Mouse (Mus musculus): ENCODE measurements around the gene Rabep2. TPM values are rescaled to one million over a fixed set of nuclear protein-coding genes. Genes with fewer than 3 reads are reported as not detected.

The Rabep2 gene
- total RNA-seq, 2 experiments from 2014 or later: 10.9 to 12.5 TPM

DNA sequence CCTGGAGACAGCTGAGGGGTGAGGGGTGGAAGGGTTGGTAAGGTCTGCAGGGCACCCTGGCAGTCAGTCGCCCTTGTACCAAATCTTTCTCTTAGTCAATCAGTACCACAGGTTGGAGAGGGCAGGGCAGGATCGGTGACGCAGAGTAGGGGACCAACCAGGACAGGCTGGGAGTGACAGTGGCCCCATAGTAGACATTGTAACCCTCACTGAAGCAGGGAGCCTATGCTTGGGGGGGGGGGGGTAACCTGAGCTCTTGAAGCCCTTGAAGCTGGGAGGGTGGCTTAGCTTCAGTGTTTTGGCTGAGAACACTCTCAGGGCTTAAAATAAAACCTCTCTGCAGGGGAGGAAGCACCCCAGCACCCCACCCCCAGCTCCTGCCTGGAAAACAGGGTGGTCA, 33.1 kb downstream of the Rabep2 start:
- DNase-seq: no peak

DNA sequence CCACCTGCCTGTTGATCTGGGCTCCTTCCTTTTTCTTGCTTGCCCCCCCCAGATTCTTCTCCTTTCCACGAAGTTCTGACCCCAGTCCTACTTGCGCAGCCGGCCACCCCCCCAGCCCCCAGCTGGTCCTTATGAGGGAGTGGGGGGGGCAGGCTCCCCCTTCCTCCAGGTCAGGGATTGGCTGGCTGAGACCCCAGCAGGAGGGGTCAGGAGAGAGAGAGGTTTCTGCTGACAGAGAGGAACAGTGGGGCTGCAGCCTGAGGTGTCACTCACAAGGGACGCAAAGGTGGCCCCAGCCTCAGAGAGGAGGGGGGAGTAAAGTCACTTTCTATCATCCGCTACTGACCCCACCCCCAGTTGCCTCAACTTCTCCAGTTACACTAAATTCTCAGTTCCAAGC, 34.4 kb downstream of the Rabep2 start, which contains the start of gene Atp2a1:
Gene Atp2a1 (minus strand): TSS at position 105 of the 400 bp plus-strand sequence.
- no peak for DNase-seq
- intact Hi-C loops (cut with DNase I): loop anchor here (2.0 kb wide), 1 partner anchor 26 kb away; no protein-coding TSS in a partner anchor

More for the DNA sequence above, 33.1 kb downstream of the Rabep2 start:
- intact Hi-C loops (cut with DNase I): loop anchor here (2.0 kb wide), 1 partner anchor 25 kb away; no protein-coding TSS in a partner anchor

- no peak for DNase-seq
- intact Hi-C loops (cut with DNase I): loop anchor here (2.0 kb wide), 1 partner anchor 27 kb away; no protein-coding TSS in a partner anchor
These were observed 35.0 kb downstream of the Rabep2 start for GRCm38 (mm10) chr7:126463547-126463946.

DNA sequence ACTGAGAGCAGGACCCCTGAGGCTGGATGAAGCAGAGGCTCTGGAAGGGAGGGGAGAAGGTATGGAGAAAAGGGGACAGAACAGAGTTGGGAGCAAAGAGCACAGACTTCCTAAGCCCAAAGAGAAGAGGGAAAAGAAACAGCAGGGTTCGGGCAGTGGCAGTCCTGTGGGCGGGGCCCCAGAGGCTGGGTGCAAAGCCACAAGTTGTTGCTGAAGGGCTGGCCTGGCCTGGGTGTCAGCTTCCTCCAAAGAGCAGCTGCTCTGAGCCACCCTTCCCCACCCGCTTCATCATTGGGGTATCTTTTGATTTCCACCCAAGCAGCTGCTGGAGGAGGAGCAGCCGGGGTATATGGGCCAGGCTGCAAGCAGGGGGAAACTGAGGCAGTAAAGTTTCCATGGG, 35.6 kb downstream of the Rabep2 start:
- peak; percentile 33 to 39 for DNase-seq
- intact Hi-C loops (cut with DNase I): no loop called here

DNA sequence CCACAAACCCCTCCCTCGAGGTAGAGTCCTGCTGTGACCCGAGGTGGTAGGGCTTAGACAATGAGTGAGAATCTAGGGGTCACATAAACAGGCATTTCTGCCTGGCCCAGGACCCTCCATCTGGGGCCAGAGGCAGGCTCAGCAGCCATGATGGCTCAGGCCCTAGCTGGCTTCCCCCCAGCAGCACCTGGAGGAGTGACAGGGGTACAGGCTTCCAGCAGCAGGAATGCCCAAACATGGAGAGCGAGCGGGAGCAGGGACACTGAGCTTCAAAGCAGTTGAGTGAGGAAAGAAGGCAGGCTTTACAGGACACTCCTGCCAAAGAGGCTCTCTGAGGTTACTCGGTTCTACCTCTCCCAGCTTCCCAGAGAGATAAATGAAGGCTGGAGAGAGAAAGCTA, 36.3 kb downstream of the Rabep2 start:
- peak; percentile 61 to 68 for DNase-seq
- intact Hi-C loops (cut with DNase I): no loop called here

GRCm38 (mm10) chr7:126465246-126466030, 36.9 kb downstream of the Rabep2 start:
- DNase-seq: peak; percentile 61 to 70
- intact Hi-C loops (cut with DNase I): no loop called here

DNA sequence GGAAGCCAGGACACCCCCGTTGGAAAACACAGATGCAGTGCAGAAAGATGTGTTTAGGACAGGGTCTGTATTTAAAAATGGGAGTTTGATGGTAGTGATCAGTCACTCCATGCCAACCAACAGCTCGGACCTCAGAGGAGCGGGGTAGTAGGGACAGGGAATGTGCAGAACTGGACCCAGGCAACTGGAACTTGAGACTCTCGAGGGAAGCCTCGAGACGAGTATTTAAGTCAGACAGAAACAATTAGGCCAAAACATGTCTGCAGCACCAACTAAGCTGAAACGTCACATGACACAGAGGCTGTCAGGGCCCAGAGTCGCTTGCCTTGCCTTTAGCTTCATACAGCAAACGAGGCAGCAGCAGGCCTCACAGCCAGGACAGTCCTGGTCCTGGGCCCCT, 37.6 kb downstream of the Rabep2 start:
- DNase-seq: no peak
- intact Hi-C loops (cut with DNase I): no loop called here

DNA sequence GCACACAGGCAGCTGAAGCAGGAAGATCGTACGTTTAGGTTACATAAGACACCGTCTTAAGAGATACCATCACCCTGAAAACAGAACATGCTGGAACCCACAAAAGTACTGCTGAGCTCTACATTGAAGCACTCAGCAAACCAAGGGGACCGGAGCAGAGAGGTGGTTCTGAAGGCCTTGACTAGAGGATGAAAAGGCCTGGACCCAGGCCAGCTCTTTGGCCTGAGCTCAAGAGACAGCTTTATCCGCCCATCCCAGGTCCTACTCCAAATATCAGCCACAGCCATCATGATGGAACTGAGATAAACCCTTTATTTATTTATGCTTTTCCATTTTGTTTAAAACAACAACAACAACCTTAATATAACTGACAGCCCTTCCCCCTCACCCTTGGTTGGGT, 38.1 kb downstream of the Rabep2 start:
- intact Hi-C loops (cut with DNase I): no loop called here
- no peak for DNase-seq

DNA sequence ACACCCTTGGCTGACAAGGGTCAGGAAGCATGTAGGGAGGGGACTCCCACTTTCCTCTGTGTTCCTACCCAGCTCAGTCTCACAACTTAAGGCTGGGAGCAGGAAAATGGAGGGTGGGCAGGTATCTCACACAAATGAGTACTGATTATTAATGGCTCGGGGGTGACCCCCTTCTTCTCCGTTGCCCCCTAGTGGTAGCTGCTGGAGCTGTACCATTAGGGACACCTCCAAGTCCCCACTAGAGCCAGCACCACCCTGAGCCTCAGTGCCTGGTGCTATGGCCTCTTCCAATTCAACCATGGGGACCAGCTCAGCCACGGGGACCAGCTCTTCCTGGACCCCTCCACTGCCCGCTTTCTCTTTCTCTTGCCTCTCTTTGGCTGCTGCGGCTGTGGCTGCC, 38.7 kb downstream of the Rabep2 start:
- intact Hi-C loops (cut with DNase I): no loop called here
- DNase-seq: peak in 1 of 2 experiments; percentile 65

DNA sequence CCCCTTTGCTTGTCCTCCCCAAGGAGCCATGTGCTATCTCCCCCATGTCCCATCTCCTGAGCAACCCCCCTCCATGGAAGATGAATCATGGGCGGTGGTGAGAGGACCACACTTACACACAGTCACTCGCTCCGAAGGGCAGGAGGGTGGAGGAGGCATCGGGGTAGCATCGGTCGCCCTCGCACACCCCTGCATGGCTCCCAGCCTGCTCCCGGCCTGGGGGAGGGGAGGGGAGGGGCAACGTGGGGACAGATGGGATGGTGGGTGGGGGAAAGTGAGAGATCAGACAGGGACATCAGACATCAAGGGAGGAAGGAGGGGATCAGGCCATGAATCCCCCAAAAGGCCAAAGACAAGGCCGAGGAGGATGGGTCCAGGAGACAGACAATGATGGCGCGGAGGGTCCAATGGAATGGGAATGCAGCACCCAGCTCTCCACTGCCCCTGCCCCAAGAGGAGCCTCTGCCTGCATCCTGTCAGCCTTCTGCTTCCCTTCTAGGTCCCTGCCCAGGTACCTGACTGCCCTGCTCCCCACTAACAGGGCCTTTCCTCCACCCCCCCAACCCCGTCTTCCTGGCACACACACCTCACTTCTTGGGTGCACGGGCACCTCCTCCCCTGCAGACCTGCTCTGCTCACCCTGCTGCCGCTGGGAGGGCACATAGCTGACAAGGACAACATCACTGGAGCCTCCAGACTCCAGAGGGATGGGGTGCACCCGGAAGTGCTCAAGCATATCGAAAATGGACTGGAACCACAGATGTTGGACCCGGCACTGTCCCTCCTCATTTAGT, 39.5 kb downstream of the Rabep2 start:
- no peak for DNase-seq
- intact Hi-C loops (cut with DNase I): no loop called here

- intact Hi-C loops (cut with DNase I): no loop called here
- DNase-seq: no peak
These were observed 41.5 kb downstream of the Rabep2 start for GRCm38 (mm10) chr7:126470077-126470476.

GRCm38 (mm10) chr7:126471361-126471760, 42.8 kb downstream of the Rabep2 start:
- intact Hi-C loops (cut with DNase I): no loop called here
- no peak for DNase-seq

DNA sequence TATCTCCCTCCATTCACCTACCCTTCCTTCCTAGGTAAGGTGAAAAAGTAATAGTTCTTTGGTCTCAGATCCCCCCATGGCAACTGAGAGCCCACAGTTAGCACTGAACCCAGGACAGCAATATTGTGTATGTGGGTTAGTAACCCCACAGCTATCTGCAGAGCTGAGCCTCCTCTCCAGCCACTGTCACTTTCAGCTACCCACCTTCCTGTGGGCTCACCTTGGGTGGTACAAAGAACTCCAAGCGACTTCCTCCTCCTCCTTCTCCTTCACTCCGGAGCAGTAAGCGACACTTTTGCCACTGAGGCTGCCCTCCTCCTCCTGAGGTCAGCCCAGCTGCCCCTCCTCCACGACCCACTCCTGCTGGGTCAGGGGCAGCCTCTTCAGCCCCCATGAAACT, 43.3 kb downstream of the Rabep2 start:
- no peak for DNase-seq
- intact Hi-C loops (cut with DNase I): no loop called here

DNA sequence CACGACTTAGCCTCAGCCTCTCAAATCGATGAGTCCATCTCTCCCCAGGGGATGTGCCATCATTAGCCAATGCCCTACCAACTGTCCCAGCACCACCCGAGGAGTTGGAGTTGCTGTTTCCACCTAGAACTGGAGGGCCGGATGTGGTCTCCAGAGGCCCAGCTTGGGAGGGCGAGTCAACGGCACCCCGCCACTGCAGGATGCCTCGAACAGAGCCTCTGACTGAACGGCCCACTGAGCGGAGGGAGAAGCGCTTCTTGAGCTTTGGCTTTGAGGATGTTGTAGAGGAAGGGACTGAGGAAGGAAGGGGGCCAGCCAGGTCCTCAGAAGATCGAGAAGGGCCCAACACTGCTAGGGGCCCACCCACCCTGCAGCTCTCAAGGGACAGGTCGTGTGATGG, 43.7 kb downstream of the Rabep2 start:
- DNase-seq: no peak
- intact Hi-C loops (cut with DNase I): no loop called here

- DNase-seq: no peak
- intact Hi-C loops (cut with DNase I): no loop called here
These were observed 44.2 kb downstream of the Rabep2 start for GRCm38 (mm10) chr7:126472713-126473112.

GRCm38 (mm10) chr7:126473470-126474086, 45.0 kb downstream of the Rabep2 start:
- intact Hi-C loops (cut with DNase I): loop anchor here (2.0 kb wide), 1 partner anchor 75 kb away; no protein-coding TSS in a partner anchor
- no peak for DNase-seq

- intact Hi-C loops (cut with DNase I): loop anchor here (2.0 kb wide), 1 partner anchor 76 kb away; no protein-coding TSS in a partner anchor
- DNase-seq: peak; percentile 38 to 54
These were observed 46.0 kb downstream of the Rabep2 start for GRCm38 (mm10) chr7:126474486-126474955.

DNA sequence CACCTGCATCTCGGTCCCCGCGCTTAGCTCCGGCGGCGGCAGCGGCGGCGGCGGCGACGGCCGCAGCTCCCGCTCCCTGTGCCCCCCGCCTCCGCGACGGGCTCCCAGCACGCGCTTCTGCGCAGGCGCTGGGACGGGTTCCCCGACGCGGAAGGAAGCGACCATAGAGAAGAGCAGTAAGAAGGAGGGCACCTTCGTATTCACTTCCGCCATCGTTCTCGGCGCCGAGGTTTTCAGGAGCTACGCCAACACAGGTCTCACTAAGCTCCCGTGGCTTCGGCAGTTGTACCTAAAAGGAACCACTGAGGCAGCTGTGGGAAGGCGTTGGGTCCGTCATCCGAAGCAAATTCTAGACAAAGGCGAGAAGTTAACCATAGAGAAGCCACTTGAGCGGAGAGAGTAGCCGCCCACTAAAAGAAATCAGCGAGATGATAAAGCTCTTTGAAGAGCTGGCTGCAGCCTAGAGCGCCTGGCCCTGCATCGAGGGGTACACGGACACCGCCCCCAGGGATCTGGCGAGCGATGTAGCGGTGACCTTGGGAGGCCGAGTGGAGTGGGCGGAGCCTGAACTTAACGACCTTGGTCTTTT, 46.5 kb downstream of the Rabep2 start, which contains the start of gene Sh2b1:
Gene Sh2b1 (minus strand): TSS at position 432 of the 589 bp plus-strand sequence.
- peak; percentile 92 to 93 for DNase-seq
- intact Hi-C loops (cut with DNase I): loop anchor here (2.0 to 5.0 kb wide), 2 partner anchors 76 to 162 kb away; no protein-coding TSS in a partner anchor

GRCm38 (mm10) chr7:126481699-126482098, 53.1 kb downstream of the Rabep2 start:
- intact Hi-C loops (cut with DNase I): loop anchor here (1.0 to 5.0 kb wide), 2 partner anchors 47 to 216 kb away; partner anchors contain the start of genes Bola2 and Slx1b

DNA sequence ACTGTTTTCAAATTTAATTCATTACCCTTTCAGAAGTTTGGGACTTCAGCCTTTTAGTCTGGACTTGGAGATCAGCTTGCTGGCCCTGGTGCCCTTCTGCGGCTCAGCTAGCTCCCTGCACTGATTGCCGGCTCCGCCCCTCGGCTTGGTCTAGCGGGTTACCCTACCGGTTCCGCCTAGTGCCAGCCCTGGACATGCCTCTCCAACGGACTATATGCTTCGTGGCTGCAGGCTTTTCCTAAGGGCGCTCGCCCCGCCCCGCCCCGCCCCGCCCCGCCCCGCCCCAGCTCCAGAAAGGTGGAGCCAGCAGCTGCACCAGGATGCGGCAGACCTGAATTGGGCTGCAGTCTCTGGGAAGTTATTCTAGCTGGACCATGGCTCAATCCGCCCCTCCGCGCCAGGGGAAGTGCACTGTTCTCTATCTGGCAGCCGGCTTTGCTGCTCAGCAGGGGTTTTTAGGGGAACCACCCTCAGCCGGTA, 53.9 kb downstream of the Rabep2 start:
- peak; percentile 87 to 89 for DNase-seq
- intact Hi-C loops (cut with DNase I): loop anchor here (5.0 kb wide), 1 partner anchor 215 kb away; the partner anchor contains the start of genes Bola2 and Slx1b

More at GRCm38 (mm10) chr7:126481699-126482098, 53.1 kb downstream of the Rabep2 start:
- DNase-seq: no peak
